Mouse (Mus musculus) liver, embryonic 11.5 days (tissue): ENCODE measurements around the gene Capg. TPM values are rescaled to one million over a fixed set of nuclear protein-coding genes. Genes with fewer than 3 reads are reported as not detected.

ENCODE experiments used
- ATAC-seq: fragments of 200-750 bp; cut with Nextera tagmentation; replicated peaks from 2 replicates; pipeline ENCODE4 v1.8.0; 2017; ENCODE audit warnings: moderate number of reproducible peaks, mild to moderate bottlenecking, moderate TSS enrichment, moderate library complexity; ENCODE audit not compliant: low FRiP score
- DNase-seq: peaks from one replicate; pipeline ENCODE4 v3.0.0-alpha.2; 2017; ENCODE audit warnings: low spot score
- H3K27ac ChIP-seq: fragments of 300-500 bp; sonication (generic); 2 replicates; pipeline ENCODE4 v1.5.1; 2014; ENCODE audit warnings: mild to moderate bottlenecking, low read depth, low read length, control low read depth
- H3K27me3 ChIP-seq: fragments of 300-500 bp; sonication (generic); replicated peaks from 2 replicates; pipeline ENCODE4 v1.6.1; 2014; ENCODE audit warnings: low read length, mixed read lengths; ENCODE audit not compliant: control insufficient read depth, insufficient read depth
- H3K36me3 ChIP-seq: fragments of 300-500 bp; sonication (generic); 2 replicates; pipeline ENCODE4 v1.6.1; 2014; ENCODE audit warnings: mild to moderate bottlenecking, low read length, moderate library complexity, mixed read lengths; ENCODE audit not compliant: control insufficient read depth, insufficient read depth
- H3K4me1 ChIP-seq: fragments of 300-500 bp; sonication (generic); replicated peaks from 2 replicates; pipeline ENCODE4 v1.6.1; 2014; ENCODE audit warnings: low read length, mixed read lengths; ENCODE audit not compliant: control insufficient read depth, insufficient read depth
- H3K4me2 ChIP-seq: fragments of 300-500 bp; sonication (generic); 2 replicates; pipeline ENCODE4 v1.6.1; 2014; ENCODE audit warnings: mild to moderate bottlenecking, control low read depth, moderate library complexity
- H3K4me3 ChIP-seq: fragments of 300-500 bp; sonication (generic); 2 replicates; pipeline ENCODE4 v1.5.1; 2014; ENCODE audit warnings: low read depth, low read length, control low read depth
- H3K9ac ChIP-seq: fragments of 300-500 bp; sonication (generic); 2 replicates; pipeline ENCODE4 v1.6.1; 2014; ENCODE audit warnings: low read depth, low read length, control low read depth
- H3K9me3 ChIP-seq: fragments of 300-500 bp; sonication (generic); 2 replicates; pipeline ENCODE4 v1.6.1; 2016; ENCODE audit warnings: low read length, inconsistent platforms, mixed read lengths; ENCODE audit not compliant: control insufficient read depth
- WGBS: fragments of 180-500 bp; shearing (Covaris S2); extraction: QIAGEN DNeasy Blood & Tissue Kit; methylation state at CpG from one replicate; pipeline ENCODE4 v1.1.7; 2014; 5-methylcytosine and 5-hydroxymethylcytosine counted together
- polyA plus RNA-seq: library from polyadenylated mRNA; unstranded; fragments of >200 nt; fragmentation: Nextera tagmentation; extraction: Ambion mirVana; gene quantifications from 2 replicates; pipeline ENCODE4 v1.2.1, GENCODE M21; 2014

Capg gene
- 30.2 and 31.9 TPM in 2 replicates for polyA plus RNA-seq

DNA sequence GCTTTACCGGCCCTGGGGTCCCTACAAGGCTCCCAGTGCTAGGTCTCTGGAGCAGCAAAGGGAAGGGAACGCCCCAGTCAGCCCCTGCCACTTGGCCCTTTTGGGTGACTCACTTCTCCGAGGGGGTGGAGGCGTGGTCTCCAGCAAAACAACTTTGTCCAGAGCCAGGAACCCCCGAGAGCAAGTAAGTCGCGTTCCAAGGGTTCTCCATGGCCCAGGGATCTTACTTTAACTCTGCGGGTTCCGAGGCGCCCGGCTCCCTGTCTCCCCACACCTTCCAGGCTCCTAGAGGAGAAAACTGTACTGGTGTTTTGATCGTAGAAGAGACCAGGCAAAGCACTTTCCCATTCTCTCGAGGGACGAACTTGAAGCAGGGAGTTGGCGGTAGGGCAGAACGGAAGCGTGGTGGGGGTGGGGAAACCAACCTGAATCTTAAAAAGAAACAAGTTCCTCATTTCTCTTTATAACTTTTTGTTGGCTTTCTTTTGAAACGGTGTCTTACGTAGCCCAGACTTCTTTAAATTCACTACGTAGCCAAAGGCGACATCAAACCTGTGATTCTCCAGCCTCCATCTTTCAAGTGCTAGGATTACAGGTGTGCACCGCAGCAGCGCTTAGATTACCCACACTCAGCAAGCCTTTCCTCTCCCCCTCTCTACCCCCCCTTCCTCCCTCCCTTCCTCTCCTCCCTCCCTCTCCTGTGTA, at the start of gene Capg:
TSS of gene Capg (plus strand) at position 109 of the 705 bp plus-strand sequence.
- ATAC-seq, result peak; percentile 49; the same call in 1 of the 2 replicates
- DNase-seq, result peak; percentile 65
- Histone ChIP-seq H3K4me3 (peak within 1 kb of the TSS; percentile 48), H3K9ac (peak within 1 kb of the TSS; percentile 69), H3K4me2 (peak within 1 kb of the TSS; percentile 81), H3K27me3 (no peaks in the 10 kb centered on the region), H3K4me1 (peaks cover 11% of the 10 kb centered on the region), H3K27ac (peak within 1 kb of the TSS; percentile 46; the same call in 1 of the 2 replicates), H3K9me3 (no peaks in the 10 kb centered on the region), H3K36me3 (no peaks in the 10 kb centered on the region)
- 4% methylated on average over 23 of the region's 23 CpGs for WGBS

- no peak overlapping the region for H3K9ac ChIP-seq
- no peaks in the 10 kb centered on the region for H3K36me3 ChIP-seq
- no peaks in the 10 kb centered on the region for H3K9me3 ChIP-seq
- H3K27me3 ChIP-seq, result peaks cover under 1% of the 10 kb centered on the region; the same call in 1 of the 2 replicates
- no peak overlapping the region for H3K27ac ChIP-seq
- ATAC-seq (no peak), DNase-seq (no peak)
- no peak overlapping the region for H3K4me3 ChIP-seq
- no peaks in the 10 kb centered on the region for H3K4me1 ChIP-seq
- WGBS, result 56% methylated on average over 5 of the region's 5 CpGs
- no peak overlapping the region for H3K4me2 ChIP-seq
Observed at GRCm38 (mm10) chr6:72498950-72499349, 45.2 kb upstream of the Capg start.

- Histone ChIP-seq H3K27me3 (no peaks in the 10 kb centered on the region), H3K4me1 (no peaks in the 10 kb centered on the region), H3K9me3 (no peaks in the 10 kb centered on the region), H3K9ac (no peak overlapping the region), H3K4me3 (no peak overlapping the region), H3K27ac (no peak overlapping the region), H3K4me2 (no peak overlapping the region), H3K36me3 (no peaks in the 10 kb centered on the region)
- no peak for ATAC-seq
- DNase-seq, result no peak
Observed at GRCm38 (mm10) chr6:72503309-72503708, 40.9 kb upstream of the Capg start.

GRCm38 (mm10) chr6:72503939-72504338, 40.3 kb upstream of the Capg start:
- Histone ChIP-seq H3K27me3 (no peaks in the 10 kb centered on the region), H3K4me1 (no peaks in the 10 kb centered on the region), H3K36me3 (no peaks in the 10 kb centered on the region), H3K9me3 (no peaks in the 10 kb centered on the region), H3K27ac (no peak overlapping the region), H3K4me2 (no peak overlapping the region), H3K9ac (no peak overlapping the region), H3K4me3 (no peak overlapping the region)
- no peak for DNase-seq
- no peak for ATAC-seq
- WGBS, result 87% methylated on average over 2 of the region's 2 CpGs

- H3K27me3 ChIP-seq, result no peaks in the 10 kb centered on the region
- 0 out of 2 replicates have a peak, but pooled peaks cover 2% of the 10 kb centered on the region for H3K4me1 ChIP-seq
- no peaks in the 10 kb centered on the region for H3K9me3 ChIP-seq
- 76% methylated on average over 1 of the region's 1 CpGs for WGBS
- DNase-seq (no peak), ATAC-seq (no peak)
- no peak overlapping the region for H3K4me2 ChIP-seq
- H3K27ac ChIP-seq, result no peak overlapping the region
- H3K9ac ChIP-seq, result no peak overlapping the region
- no peaks in the 10 kb centered on the region for H3K36me3 ChIP-seq
- H3K4me3 ChIP-seq, result no peak overlapping the region
Observed at GRCm38 (mm10) chr6:72506104-72506503, 38.1 kb upstream of the Capg start.

DNA sequence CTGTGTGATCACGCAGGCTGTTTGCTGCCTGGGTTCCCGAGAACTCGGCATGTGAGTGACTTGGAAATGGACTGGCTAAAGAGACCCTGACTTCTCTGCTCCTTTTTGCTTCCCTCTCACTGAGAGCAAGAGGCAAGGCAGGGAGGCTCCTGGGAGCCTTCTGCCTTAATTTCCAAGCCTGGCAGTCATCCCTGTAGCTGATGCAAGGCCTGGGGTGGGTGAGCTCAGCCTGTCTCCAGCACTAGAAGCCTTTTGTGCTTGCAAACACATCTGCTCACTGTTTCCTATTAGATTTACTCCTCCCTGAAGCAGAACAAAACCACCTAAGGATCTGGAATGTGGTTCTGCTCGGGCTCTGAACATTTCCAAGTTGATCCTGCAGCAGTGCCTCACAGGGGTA, 35.6 kb upstream of the Capg start:
- H3K4me2 ChIP-seq, result no peak overlapping the region
- no peak overlapping the region for H3K4me3 ChIP-seq
- H3K4me1 ChIP-seq, result peaks cover 24% of the 10 kb centered on the region
- H3K36me3 ChIP-seq, result no peaks in the 10 kb centered on the region
- no peaks in the 10 kb centered on the region for H3K27me3 ChIP-seq
- no peaks in the 10 kb centered on the region for H3K9me3 ChIP-seq
- no peak for ATAC-seq
- H3K9ac ChIP-seq, result no peak overlapping the region
- H3K27ac ChIP-seq, result no peak overlapping the region
- 80% methylated on average over 4 of the region's 4 CpGs for WGBS
- no peak for DNase-seq

DNA sequence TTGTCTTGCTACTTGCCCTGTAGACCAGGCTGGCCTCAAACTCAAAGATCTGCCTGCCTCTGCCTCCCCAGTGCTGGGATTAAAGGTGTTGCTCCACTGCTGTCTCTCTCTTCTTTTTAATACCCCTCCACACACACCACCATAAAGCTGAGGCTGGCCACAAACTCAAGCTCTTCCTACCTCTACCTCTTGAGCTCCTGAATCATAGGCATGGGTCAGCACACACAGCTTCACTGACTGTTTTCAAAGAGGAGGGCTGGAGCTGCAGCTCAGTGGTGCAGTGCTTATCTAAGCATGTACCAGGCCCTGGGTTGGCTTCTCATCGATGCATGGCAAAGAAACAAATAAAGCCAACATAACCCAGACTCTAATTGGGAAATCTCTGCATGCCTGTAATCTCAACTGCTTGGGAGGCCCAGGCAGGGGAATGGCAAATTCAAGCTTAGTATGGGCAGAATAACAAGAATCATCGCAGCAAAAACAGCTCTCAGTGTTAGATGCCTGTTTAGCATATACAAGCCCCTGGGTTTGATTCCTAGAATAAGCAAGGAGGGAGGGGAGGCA, 34.2 kb upstream of the Capg start:
- no peak overlapping the region for H3K27ac ChIP-seq
- DNase-seq (no peak), ATAC-seq (no peak)
- no peak overlapping the region for H3K9ac ChIP-seq
- no peaks in the 10 kb centered on the region for H3K9me3 ChIP-seq
- WGBS, result 72% methylated on average over 2 of the region's 2 CpGs
- H3K36me3 ChIP-seq, result no peaks in the 10 kb centered on the region
- no peak overlapping the region for H3K4me2 ChIP-seq
- no peaks in the 10 kb centered on the region for H3K27me3 ChIP-seq
- peaks cover 25% of the 10 kb centered on the region for H3K4me1 ChIP-seq
- no peak overlapping the region for H3K4me3 ChIP-seq

GRCm38 (mm10) chr6:72510686-72511421, 33.3 kb upstream of the Capg start:
- no peak for ATAC-seq

More at GRCm38 (mm10) chr6:72510686-72511421, 33.3 kb upstream of the Capg start:
- Histone ChIP-seq H3K9ac (no peak overlapping the region), H3K36me3 (no peaks in the 10 kb centered on the region), H3K4me2 (no peak overlapping the region), H3K4me1 (peaks cover 25% of the 10 kb centered on the region), H3K9me3 (no peaks in the 10 kb centered on the region), H3K27ac (no peak overlapping the region), H3K4me3 (no peak overlapping the region), H3K27me3 (no peaks in the 10 kb centered on the region)
- DNase-seq, result no peak
- WGBS, result 80% methylated on average over 6 of the region's 6 CpGs
